Mouse (Mus musculus) limb, embryonic 13.5 days (tissue): ENCODE data around the gene Wbp1. TPM values are rescaled to one million over a fixed set of nuclear protein-coding genes. Genes with fewer than 3 reads are reported as not detected.

ENCODE experiments used
- ATAC-seq: fragments of 200-750 bp; cut with Nextera tagmentation; 2 replicates; pipeline ENCODE4 v1.8.0; 2017; ENCODE audit warnings: low read depth, moderate number of reproducible peaks, moderate TSS enrichment; ENCODE audit not compliant: low FRiP score
- H3K27ac ChIP-seq: fragments of 300-500 bp; sonication (generic); 2 replicates; pipeline ENCODE4 v1.5.1; 2015; ENCODE audit warnings: inconsistent platforms, mild to moderate bottlenecking, moderate library complexity
- H3K27me3 ChIP-seq: fragments of 300-500 bp; sonication (generic); 2 replicates; pipeline ENCODE4 v1.6.1; 2015; ENCODE audit warnings: mild to moderate bottlenecking, inconsistent platforms
- H3K36me3 ChIP-seq: fragments of 300-500 bp; sonication (generic); 2 replicates; pipeline ENCODE4 v1.6.1; 2015; ENCODE audit warnings: inconsistent platforms, mild to moderate bottlenecking, moderate library complexity
- H3K4me1 ChIP-seq: fragments of 300-500 bp; sonication (generic); 2 replicates; pipeline ENCODE4 v1.6.1; 2015; ENCODE audit warnings: inconsistent platforms
- H3K4me2 ChIP-seq: fragments of 300-500 bp; sonication (generic); replicated peaks from 2 replicates; pipeline ENCODE4 v1.6.1; 2015; ENCODE audit warnings: inconsistent platforms, mild to moderate bottlenecking, moderate library complexity
- H3K4me3 ChIP-seq: fragments of 300-500 bp; sonication (generic); 2 replicates; pipeline ENCODE4 v1.5.1; 2015; ENCODE audit warnings: moderate library complexity, mild to moderate bottlenecking, inconsistent platforms
- H3K9ac ChIP-seq: fragments of 300-500 bp; sonication (generic); 2 replicates; pipeline ENCODE4 v1.6.1; 2015; ENCODE audit warnings: mild to moderate bottlenecking, inconsistent platforms
- H3K9me3 ChIP-seq: fragments of 300-500 bp; sonication (generic); 2 replicates; pipeline ENCODE4 v1.6.1; 2016; ENCODE audit warnings: inconsistent platforms
- WGBS: fragments of 180-500 bp; shearing (Covaris S2); methylation state at CpG from one replicate; pipeline ENCODE4 v1.1.7; 2015; 5-methylcytosine and 5-hydroxymethylcytosine counted together
- microRNA counts: library from miRNA; unstranded; fragments of <30 nt; microRNA quantifications from one replicate; lab custom pipeline; 2016
- microRNA-seq: library from miRNA; unstranded; fragments of <30 nt; microRNA quantifications from one replicate; pipeline ENCODE4, GENCODE M21; 2016
- polyA plus RNA-seq: library from polyadenylated mRNA; unstranded; fragments of >200 nt; fragmentation: Nextera tagmentation; extraction: Ambion mirVana; gene quantifications from 2 replicates; pipeline ENCODE4 v1.2.1, GENCODE M21; 2015

The Wbp1 gene
- polyA plus RNA-seq, 1 experiment from 2014 or later, result 161 TPM

DNA sequence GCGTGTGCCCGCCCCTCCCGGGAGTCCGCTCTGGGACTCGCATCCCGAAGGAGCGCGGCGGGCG is 51.3 kb downstream of the Wbp1 start, which contains the start of gene Tlx2:
Gene Tlx2 (minus strand): TSS at position 47 of the 64 bp plus-strand sequence.
- no peak for ATAC-seq
- Histone ChIP-seq H3K9me3 (no peaks in the 10 kb centered on the region), H3K4me3 (peak within 1 kb of the TSS; percentile 31), H3K27me3 (peaks cover 99% of the 10 kb centered on the region), H3K27ac (no peak within 1 kb of the TSS), H3K9ac (0 out of 2 replicates have a peak within 1 kb of the TSS, but pooled peaks have one; percentile 25), H3K4me1 (peaks cover 24% of the 10 kb centered on the region), H3K36me3 (no peaks in the 10 kb centered on the region), H3K4me2 (peak within 1 kb of the TSS; percentile 54)
- 0% methylated on average over 10 of the region's 10 CpGs for WGBS

DNA sequence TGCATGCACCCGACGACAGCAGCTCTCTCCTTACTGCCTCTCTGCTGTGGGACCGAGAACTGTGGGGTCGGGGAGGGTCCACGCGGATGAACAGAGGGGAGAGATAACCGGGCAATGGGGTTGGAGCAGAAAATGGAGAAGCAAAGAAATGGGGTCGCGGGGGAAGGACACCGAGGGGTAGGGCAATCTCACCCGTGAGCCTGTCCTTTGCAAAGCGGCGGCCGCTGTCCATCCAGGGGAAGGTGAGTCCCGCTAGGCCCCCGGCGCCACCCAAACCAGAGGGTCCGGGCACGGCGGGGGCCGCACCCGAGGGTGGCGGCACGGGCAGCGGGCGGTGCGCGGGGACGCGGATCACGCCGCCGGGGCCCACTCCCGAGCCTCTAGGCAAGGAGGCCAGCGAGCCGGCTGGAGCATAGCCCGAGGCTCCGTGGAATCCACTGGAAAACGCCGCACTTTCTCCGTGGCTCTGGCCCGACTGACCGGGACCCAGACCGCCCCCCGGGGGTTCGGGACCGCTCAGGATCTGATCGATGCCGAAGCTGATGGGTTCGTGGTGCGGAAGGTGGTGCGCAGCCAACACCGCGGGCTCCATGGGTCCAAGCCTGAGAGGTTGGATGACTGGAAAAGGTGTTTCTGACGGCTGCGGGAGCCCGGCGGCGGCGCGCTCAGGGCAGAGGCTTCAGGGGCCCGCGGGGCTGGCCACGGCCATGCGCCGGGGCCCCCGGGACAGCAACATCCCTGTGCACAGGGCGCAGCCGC is 51.7 kb downstream of the Wbp1 start:
- peak overlapping the region; percentile 31 for H3K4me3 ChIP-seq
- H3K9ac ChIP-seq, result 0 out of 2 replicates have a peak overlapping the region, but pooled peaks have one; percentile 25
- no peaks in the 10 kb centered on the region for H3K9me3 ChIP-seq
- no peaks in the 10 kb centered on the region for H3K36me3 ChIP-seq
- peaks cover 99% of the 10 kb centered on the region for H3K27me3 ChIP-seq
- ATAC-seq, result no peak
- no peak overlapping the region for H3K27ac ChIP-seq
- peak overlapping the region; percentile 54 for H3K4me2 ChIP-seq
- under 1% methylated on average over 62 of the region's 69 CpGs for WGBS
- H3K4me1 ChIP-seq, result peaks cover 24% of the 10 kb centered on the region

MicroRNAs encoded within 50 kb of the gene (microRNA counts, 519-probe panel; counts per million panel counts)
- not detected for microRNA mmu-miR-3470a+mmu-miR-3470b (lab: Ali Mortazavi, UCI)

Small RNAs within 50 kb of the gene (microRNA-seq; reads per million reads assigned to microRNA genes)
- not detected for gene Mir3470a

Other genes starting within 250 kb of the Wbp1 start
- 3.1 and 4.5 TPM in 2 replicates for gene Sema4f, start 181.8 kb downstream of the Wbp1 start, polyA plus RNA-seq
- 0.34 and 0.65 TPM in 2 replicates for gene M1ap, start 174.7 kb downstream of the Wbp1 start, polyA plus RNA-seq
- gene Dok1, start 88.1 kb downstream of the Wbp1 start, polyA plus RNA-seq, result 16.2 and 16.5 TPM in 2 replicates
- gene Loxl3, start 87.4 kb downstream of the Wbp1 start, polyA plus RNA-seq, result 34.4 and 36.3 TPM in 2 replicates
- gene Aup1, start 67.0 kb downstream of the Wbp1 start, polyA plus RNA-seq, result 168 and 181 TPM in 2 replicates
- gene Htra2, start 66.3 kb downstream of the Wbp1 start, polyA plus RNA-seq, result 78.4 and 82.4 TPM in 2 replicates
- gene Dqx1, start 63.7 kb downstream of the Wbp1 start, polyA plus RNA-seq, result 0.64 and 0.87 TPM in 2 replicates
- not detected in 2 replicates for gene Tlx2, start 51.3 kb downstream of the Wbp1 start, polyA plus RNA-seq
- gene Pcgf1, start 43.7 kb downstream of the Wbp1 start, polyA plus RNA-seq, result 40.3 and 41.3 TPM in 2 replicates
- gene Lbx2, start 35.2 kb downstream of the Wbp1 start, polyA plus RNA-seq, result 0.81 and 0.91 TPM in 2 replicates
- 1.6 and 3.6 TPM in 2 replicates for gene Ccdc142, start 20.0 kb downstream of the Wbp1 start, polyA plus RNA-seq
- 2.8 and 3.1 TPM in 2 replicates for gene Gm42688, start 19.9 kb downstream of the Wbp1 start, polyA plus RNA-seq
- gene Mrpl53, start 12.5 kb downstream of the Wbp1 start, polyA plus RNA-seq, result 134 and 138 TPM in 2 replicates
- gene Mogs, start 6.1 kb downstream of the Wbp1 start, polyA plus RNA-seq, result 42.7 and 45.4 TPM in 2 replicates
- 12.4 and 12.8 TPM in 2 replicates for gene Ino80b, start 3.9 kb upstream of the Wbp1 start, polyA plus RNA-seq
- 64.7 and 74.1 TPM in 2 replicates for gene Rtkn, start 13.9 kb upstream of the Wbp1 start, polyA plus RNA-seq
- gene Wdr54, start 34.8 kb upstream of the Wbp1 start, polyA plus RNA-seq, result 6.9 and 7.4 TPM in 2 replicates
- 3.7 and 3.8 TPM in 2 replicates for gene 1700003E16Rik, start 34.8 kb upstream of the Wbp1 start, polyA plus RNA-seq
- 88.9 and 90.3 TPM in 2 replicates for gene Dctn1, start 44.4 kb upstream of the Wbp1 start, polyA plus RNA-seq
- gene Slc4a5, start 98.3 kb upstream of the Wbp1 start, polyA plus RNA-seq, result 0.10 and 0.20 TPM in 2 replicates
- gene Mthfd2, start 204.3 kb upstream of the Wbp1 start, polyA plus RNA-seq, result 40.5 and 40.8 TPM in 2 replicates
- 59.0 and 65.9 TPM in 2 replicates for gene Mob1a, start 204.5 kb upstream of the Wbp1 start, polyA plus RNA-seq
- 117 and 128 TPM in 2 replicates for gene Bola3, start 227.6 kb upstream of the Wbp1 start, polyA plus RNA-seq